Mouse (Mus musculus) embryonic fibroblast, embryonic 13.5 days (primary cell): ENCODE results near the gene Cpne5.

ENCODE experiments used
- CTCF ChIP-seq: IDR thresholded peaks from 2 replicates; pipeline ENCODE4 v1.5.1; 2011; ENCODE audit warnings: mild to moderate bottlenecking, control low read depth, low read length, moderate library complexity, borderline replicate concordance; ENCODE audit not compliant: insufficient read depth
- POLR2A ChIP-seq: IDR thresholded peaks from 2 replicates; pipeline ENCODE4 v1.6.1; 2011; ENCODE audit warnings: low read depth, mild to moderate bottlenecking, control low read depth, low read length, moderate library complexity

DNA sequence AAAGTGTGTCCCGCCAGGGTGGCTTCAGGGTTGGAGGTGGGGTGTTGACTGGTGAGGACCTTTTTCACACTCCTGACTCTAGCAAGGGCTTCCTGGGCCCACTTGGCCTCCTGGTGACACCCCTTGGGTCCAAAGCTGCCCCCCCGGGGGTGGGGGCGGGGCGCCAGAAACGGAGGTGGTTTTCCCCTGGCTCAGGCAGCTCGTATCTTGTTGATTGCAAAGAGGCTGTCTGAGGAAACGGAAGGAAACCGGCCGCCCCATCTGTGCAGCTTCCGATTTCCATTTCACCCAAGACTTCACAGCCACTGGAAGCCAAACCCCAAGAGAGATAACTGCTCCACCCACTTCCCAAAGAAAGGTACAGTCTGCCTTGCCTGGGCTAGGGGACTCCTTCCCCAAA lies 65.9 kb downstream of the Cpne5 start:
- no peak for TF ChIP-seq CTCF
- TF ChIP-seq POLR2A, result no peak
